Mouse (Mus musculus) cerebellum, postnatal 25 days (tissue): ENCODE results near the gene Bub1b.

ENCODE experiments used
- DNase-seq, 2 experiments: peaks; one replicate each; pipeline ENCODE4 v3.0.0; 2021; ENCODE audit warnings: mixed read lengths in 2 of 2

The Bub1b gene

GRCm38 (mm10) chr2:118667181-118667580, 69.2 kb downstream of the Bub1b start:
- DNase-seq = no peak

DNA sequence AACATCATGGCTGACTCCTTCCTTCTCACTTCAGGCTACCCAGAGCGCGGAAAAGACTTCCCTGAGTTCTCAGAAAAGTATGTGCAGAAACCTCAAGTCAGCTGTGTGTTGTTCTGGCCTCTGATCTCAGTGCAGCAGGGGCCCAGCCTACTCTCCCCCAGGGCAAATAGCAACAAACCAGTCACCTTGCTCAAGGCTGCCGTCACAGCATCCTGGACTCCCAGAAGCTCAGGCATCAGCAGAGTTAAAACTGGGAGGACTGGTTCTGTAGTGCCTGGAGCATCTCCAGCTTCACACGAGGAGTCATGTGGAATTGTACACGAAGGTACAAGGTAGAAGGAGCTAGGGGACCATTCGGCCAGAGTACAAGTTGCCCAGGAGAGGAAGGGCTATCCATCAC, 71.2 kb downstream of the Bub1b start:
- DNase-seq = no peak

DNA sequence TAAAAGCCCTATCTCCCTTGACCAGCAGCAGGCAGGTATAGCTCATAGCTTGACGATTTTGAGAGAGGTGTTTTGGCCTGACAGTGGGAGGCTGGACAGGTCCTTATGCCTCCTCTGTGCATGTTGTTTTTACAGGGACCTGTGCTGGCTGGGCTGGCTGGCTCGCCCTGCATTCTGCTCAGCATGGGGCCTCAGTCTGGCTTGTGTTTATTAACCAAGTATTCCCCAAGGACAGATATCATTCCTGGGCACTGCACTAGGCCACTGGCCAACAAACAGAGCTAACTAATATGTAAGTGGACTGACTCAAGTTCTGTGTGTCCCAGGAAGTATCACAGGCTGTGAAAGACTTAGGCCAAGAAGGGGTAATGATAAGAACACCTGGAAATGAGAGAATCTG, 71.8 kb downstream of the Bub1b start:
- peak in 1 of 2 experiments; percentile 41 for DNase-seq

GRCm38 (mm10) chr2:118671728-118672127, 73.7 kb downstream of the Bub1b start:
- no peak for DNase-seq

GRCm38 (mm10) chr2:118673686-118674465, 75.9 kb downstream of the Bub1b start:
- no peak for DNase-seq

- DNase-seq = no peak
These were observed 76.5 kb downstream of the Bub1b start for GRCm38 (mm10) chr2:118674500-118674899.

DNA sequence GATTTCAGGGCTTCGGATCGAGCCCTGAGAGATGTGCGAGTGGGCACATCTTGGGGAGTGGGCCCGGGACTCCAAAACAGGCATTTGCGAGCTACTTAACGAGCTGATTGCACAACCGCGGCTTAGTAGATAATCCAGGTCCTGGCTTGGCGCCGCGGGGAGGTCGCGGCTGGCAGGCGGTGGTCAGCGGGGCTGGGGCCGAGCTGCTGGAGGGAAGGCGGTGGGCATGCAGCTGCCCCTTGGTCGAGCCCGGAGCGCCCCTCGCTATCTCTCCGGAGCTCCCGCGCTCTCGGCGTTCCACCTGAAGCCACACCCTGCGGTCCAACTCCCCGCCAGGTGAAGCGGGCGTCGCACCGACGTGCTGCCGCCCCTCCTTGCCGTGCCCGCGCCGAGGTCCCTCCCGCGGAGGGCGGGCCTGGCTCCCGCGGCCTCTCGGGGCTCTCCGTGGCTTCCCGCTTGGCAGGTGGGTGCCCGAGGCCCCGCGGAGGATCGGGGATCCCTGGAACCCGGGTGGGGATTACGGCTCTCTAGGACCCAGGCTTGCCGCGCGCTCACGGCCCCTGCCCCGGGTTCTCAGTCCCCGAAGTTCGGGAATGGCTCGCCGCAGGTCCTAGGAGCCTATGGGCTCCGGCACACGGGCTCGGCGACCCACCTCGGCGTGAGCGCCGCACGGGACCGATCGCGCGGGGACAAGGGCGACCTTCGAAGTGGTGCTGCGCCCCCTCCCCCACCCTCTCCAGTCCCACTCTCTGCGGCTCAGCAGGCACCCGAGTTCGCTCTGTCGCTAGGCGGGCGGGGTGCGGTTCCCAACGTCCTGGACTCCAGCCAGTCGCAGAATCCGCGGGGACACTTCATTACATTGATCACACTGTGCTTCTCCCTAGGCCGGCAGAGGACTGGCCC, 79.1 kb downstream of the Bub1b start:
- DNase-seq = peak; percentile 27 to 39

DNA sequence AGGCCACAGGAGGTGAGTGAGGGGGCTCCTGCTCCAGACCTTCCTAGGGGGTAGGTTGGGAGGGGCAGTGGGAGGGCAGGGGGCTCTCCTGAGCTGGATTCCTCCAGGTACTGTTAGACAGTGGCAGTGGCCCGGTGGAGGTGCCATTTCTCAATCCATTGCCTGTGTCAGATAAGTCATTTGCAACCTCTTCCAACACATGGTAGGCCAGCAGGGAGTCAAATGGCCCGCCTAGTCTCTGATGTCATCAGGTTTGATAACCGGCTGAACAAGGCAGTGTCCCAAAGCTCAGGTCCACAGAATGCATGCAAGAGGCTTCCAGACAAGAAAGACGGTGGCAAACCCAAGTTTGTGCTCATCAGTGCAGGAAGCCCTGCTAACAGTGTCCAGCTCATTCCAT, 79.8 kb downstream of the Bub1b start:
- DNase-seq = peak; percentile 57 to 64

GRCm38 (mm10) chr2:118679577-118679976, 81.6 kb downstream of the Bub1b start:
- no peak for DNase-seq

DNA sequence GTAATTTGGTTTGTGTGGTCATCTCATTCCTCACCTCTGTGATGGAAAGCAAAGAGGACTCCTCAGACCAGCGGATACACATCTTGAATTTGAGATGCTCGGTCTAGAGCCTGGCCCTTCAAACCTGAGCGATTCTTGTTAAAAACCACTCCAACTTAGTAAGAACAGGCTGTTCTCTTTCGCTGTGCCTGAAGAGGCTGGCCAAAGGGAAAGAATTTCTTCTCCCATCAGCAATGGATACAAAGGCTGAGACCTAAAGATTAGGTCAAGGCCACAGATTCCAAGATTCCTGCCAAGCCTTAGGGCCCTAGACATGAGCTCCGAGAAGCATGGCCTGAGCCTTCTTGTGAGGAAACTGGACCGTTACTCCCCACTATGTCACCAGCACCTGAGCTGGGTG, 82.9 kb downstream of the Bub1b start:
- DNase-seq = no peak

- no peak for DNase-seq
These were observed 84.7 kb downstream of the Bub1b start for GRCm38 (mm10) chr2:118682544-118683260.

DNA sequence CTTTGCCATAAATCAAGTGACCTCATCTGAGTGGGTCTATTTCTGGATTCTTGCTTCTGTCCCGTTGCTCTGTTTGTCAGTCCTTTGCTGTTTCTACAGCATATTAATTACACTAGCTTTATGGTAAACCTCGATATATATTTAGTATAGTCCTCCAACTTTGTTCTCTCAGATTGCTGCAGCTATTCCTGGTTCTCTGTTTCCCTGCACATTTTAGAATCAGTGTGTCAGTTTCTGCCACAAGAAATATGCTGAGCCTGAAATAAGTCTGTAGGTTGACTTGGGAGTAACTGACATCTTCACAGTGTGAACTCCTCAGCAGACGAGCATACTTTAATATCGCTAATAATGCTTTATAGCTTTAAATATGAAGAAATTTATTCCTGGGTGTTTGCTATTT, 87.1 kb downstream of the Bub1b start:
- DNase-seq = no peak

DNA sequence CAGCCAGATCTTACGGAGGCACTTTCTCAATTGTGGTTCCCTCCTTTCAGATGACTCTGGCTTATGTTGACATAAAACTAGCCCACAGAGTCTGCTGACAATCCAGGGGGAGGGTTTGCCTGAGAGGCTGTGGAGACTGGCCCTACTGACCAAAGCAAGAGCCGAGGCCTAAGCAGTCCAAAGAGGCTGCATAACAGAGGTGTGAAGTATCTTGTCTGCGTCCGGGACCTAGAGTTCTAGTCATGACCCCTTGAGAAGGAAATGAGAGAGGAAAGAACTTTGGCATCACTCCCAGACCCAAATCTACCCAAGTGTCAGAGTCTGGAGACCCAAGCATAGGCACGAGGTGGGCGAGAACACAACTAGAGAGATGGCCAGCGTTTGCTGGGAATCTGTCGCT, 88.7 kb downstream of the Bub1b start:
- no peak for DNase-seq

DNA sequence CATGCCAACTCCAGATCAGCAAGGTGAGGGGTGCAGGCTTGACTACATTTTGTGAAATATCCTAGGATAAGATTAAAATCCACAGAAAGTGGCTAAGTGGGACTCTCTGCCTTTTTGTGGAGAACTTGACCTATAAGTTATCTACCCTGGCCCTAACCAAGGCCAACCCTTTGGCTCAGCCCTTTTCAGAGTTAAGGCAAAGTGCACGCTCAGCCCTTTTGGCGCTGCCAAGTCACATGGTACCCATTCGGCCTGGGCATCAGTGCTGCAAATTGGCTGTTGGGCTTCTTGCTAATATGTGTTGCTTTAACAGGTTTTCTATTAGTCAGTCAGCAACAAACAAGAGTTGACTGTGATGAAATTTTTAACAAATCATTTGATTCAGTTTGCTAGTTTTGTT, 89.8 kb downstream of the Bub1b start:
- no peak for DNase-seq

DNA sequence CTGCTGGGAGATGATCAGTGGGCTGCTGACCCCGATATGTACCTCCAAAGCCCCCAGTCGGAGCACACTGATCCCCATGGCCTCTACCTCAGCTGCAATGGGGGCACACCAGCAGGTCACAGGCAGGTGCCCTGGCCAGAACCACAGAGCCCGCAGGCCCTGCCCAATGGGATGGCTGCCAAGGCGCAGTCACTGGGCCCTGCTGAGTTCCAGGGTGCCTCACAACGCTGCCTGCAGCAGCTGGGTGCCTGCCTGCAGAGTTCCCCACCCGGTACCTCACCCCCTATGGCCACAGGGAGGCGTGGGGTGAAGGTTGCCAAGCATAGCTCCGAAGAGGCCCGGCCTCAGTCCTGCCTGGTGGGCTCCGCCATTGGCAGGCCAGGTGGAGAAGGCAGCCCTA, 91.9 kb downstream of the Bub1b start:
- DNase-seq = no peak
